Mouse (Mus musculus): ENCODE measurements around the gene Bsg. TPM values are rescaled to one million over a fixed set of nuclear protein-coding genes. Genes with fewer than 3 reads are reported as not detected.
"Not testable (repeated sequence)": the region's sequence is repeated elsewhere in the genome, so short reads cannot be mapped to it uniquely, and the experiment has no call there.

Gene Bsg
- polyA plus RNA-seq, 1 experiment: 840 TPM

DNA sequence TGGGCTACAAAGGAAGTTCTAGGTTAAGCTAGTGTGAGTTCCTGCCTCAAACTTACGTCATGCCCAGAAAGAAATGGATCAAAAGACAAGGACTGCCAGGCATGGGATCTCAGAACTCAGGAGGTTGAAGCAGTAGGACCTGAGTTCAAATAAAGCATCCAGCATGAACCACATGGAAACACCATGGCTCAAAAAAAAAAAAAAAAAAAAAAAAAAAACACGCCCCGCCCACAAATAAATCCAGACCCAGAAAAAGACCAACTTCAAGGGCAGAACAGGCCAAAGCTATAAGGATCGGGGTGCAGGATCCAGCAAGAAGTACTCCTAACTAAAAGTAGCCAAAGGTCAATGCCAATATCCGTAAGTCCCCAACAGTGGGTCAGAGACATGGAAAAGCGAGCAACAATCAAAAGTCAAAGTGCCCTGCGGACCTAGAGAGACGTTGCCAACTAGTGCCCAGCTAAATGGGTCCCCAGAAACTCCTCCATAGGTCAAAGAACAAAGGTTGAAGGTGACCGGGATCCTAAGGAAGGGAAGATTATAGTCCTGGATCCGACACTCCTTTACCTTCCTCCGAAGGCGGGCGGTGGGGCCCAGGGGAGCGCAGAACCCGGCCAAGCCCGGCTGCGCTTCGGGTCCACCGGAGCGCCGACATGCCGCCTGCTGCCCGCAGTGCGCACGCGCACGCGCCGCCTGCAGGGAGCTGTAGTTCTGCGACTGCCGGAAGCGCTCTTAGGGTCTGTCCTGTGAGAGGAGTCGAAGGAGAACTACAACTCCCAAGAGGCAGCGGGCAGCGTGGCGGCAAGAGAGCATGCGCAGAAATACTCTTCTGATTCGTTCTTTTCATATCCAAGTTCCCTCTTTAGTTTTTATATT, 41.8 kb downstream of the Bsg start, which contains the start of gene Polrmt:
Polrmt (minus strand) TSS at position 684 of the 876 bp plus-strand sequence.
- peak within 1 kb of the TSS; percentile 80 for H3K4me3 ChIP-seq (replicated peaks)
- H3K27me3 ChIP-seq (ENCODE audit: control insufficient read depth): no peaks in the 10 kb centered on the region
- peaks cover 51% of the 10 kb centered on the region for H3K4me1 ChIP-seq (ENCODE audit: control insufficient read depth)
- no peaks in the 10 kb centered on the region for H3K9me3 ChIP-seq (ENCODE audit: control insufficient read depth, low read length)
- no peak for TF ChIP-seq TAL1 (IDR thresholded peaks at IDR 0.05; ENCODE audit: low read length)
- no peak for TF ChIP-seq GATA1 (IDR thresholded peaks at IDR 0.05; ENCODE audit: low read length)
- peaks cover 32% of the 10 kb centered on the region for H3K36me3 ChIP-seq (ENCODE audit: control insufficient read depth)

DNA sequence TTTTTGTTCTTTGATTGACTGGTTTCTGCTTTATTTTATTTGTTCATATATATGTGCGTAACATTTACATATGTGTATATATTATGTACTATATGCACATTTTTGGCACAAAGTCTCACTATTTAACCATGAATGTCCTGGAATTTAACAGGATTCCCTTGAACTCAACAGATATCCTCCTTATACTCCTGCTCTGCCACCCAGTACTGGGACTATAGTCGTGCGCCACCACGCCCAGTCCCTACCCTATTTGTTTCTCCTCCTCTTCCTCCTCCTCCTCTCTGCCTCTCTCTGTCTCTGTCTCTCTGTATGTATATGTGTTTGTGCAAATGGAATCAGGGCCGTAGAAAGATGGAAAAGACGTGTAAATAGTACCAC, 42.5 kb downstream of the Bsg start:
- TF ChIP-seq TAL1 (IDR thresholded peaks at IDR 0.05; ENCODE audit: low read length): no peak
- TF ChIP-seq GATA1 (IDR thresholded peaks at IDR 0.05; ENCODE audit: low read length): no peak
- peaks cover 53% of the 10 kb centered on the region for H3K4me1 ChIP-seq (ENCODE audit: control insufficient read depth)
- peaks cover 2% of the 10 kb centered on the region for H3K27me3 ChIP-seq (ENCODE audit: control insufficient read depth)
- no peaks in the 10 kb centered on the region for H3K9me3 ChIP-seq (ENCODE audit: control insufficient read depth, low read length)
- peaks cover 26% of the 10 kb centered on the region for H3K36me3 ChIP-seq (ENCODE audit: control insufficient read depth)
- H3K4me3 ChIP-seq (replicated peaks): peak overlapping the region; percentile 80

DNA sequence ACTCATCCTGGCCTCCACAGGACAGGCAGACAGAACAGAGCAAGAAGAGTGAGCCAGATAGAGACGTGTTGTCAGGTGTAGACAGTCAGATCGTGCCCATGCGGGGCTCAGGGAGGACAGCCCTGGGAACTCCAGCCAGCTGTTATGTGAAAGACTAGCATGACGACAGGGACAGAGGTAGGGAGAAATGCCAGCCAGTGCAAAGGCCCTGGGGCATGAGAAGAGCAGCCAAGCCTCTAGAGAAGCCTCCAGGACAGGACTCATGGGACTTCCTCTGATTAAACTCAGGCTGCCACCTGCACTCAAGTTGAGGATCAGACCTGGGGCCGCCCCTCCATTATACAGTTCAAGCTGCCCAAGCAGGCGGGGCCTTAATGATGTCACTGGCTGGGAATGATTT, 44.2 kb downstream of the Bsg start:
- TF ChIP-seq TAL1 (IDR thresholded peaks at IDR 0.05; ENCODE audit: low read length) (no peak), GATA1 (IDR thresholded peaks at IDR 0.05; ENCODE audit: low read length) (no peak)

DNA sequence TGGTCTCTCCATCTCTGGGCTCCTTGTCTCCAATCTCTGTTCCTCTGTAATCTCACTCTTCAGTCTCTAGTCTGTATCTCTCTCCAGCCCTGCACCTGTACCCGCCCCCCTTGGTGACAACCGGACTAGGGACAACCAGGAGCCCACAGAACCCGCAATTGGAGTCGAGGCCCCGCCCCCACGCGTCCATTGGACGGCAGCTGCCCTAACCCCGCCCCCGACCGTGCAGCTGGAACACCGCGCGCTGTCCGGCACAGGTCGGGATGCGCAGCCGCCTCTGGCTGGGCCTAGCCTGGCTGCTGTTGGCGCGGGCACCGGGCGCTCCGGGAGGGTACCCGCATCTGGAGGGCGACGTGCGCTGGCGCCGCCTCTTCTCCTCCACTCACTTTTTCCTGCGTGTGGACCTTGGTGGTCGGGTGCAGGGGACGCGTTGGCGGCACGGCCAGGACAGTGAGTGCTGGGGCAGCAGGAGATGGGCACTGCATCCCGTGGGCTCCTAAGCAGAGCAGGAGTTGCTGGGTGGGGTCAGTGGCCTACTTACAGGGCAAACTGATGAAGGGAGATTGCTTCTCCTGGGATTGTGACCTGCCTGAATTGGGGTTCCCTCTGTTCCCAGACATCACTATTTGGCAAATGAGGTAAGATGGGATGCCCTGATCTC, 50.7 kb downstream of the Bsg start, which contains the start of gene Fgf22:
Fgf22 (plus strand) TSS at position 221 of the 661 bp plus-strand sequence.
- peaks cover 42% of the 10 kb centered on the region for H3K36me3 ChIP-seq (ENCODE audit: control insufficient read depth)
- peaks cover 18% of the 10 kb centered on the region for H3K4me1 ChIP-seq (ENCODE audit: control insufficient read depth)
- peaks cover 5% of the 10 kb centered on the region for H3K27me3 ChIP-seq (ENCODE audit: control insufficient read depth)
- H3K9me3 ChIP-seq (ENCODE audit: control insufficient read depth, low read length): no peaks in the 10 kb centered on the region
- peak within 1 kb of the TSS; percentile 41 for H3K4me3 ChIP-seq (replicated peaks)
- TF ChIP-seq TAL1 (IDR thresholded peaks at IDR 0.05; ENCODE audit: low read length) (no peak), GATA1 (IDR thresholded peaks at IDR 0.05; ENCODE audit: low read length) (no peak)

More for the DNA sequence above, 44.2 kb downstream of the Bsg start:
- Histone ChIP-seq H3K9me3 (ENCODE audit: control insufficient read depth, low read length) (no peaks in the 10 kb centered on the region), H3K4me1 (ENCODE audit: control insufficient read depth) (peaks cover 53% of the 10 kb centered on the region), H3K27me3 (ENCODE audit: control insufficient read depth) (peaks cover 2% of the 10 kb centered on the region), H3K36me3 (ENCODE audit: control insufficient read depth) (peaks cover 12% of the 10 kb centered on the region), H3K4me3 (replicated peaks) (no peak overlapping the region)

DNA sequence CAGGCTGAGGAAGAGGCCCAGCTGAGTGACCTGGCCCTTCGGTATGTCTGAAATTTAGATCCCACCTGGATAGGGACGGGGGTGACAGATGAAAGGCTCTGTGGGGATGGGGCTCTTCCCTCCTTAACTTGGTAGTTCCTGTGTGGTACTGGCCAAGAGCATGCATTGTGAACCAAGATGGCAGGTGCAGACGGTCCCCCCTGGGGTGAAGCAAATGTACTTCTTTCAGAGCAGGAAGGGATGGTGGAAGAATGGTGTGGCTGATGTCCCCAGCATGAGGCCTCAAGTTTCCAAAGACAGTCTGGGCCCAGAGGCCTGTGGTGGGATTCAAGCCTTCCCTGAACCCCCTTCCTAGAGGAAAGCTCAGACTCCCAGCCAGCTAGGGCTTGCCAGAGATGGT, 51.6 kb downstream of the Bsg start:
- no peak overlapping the region for H3K4me3 ChIP-seq (replicated peaks)
- peaks cover 5% of the 10 kb centered on the region for H3K27me3 ChIP-seq (ENCODE audit: control insufficient read depth)
- TF ChIP-seq GATA1 (IDR thresholded peaks at IDR 0.05; ENCODE audit: low read length) (no peak), TAL1 (IDR thresholded peaks at IDR 0.05; ENCODE audit: low read length) (no peak)
- H3K9me3 ChIP-seq (ENCODE audit: control insufficient read depth, low read length): no peaks in the 10 kb centered on the region
- H3K36me3 ChIP-seq (ENCODE audit: control insufficient read depth): peaks cover 50% of the 10 kb centered on the region
- peaks cover 15% of the 10 kb centered on the region for H3K4me1 ChIP-seq (ENCODE audit: control insufficient read depth)

DNA sequence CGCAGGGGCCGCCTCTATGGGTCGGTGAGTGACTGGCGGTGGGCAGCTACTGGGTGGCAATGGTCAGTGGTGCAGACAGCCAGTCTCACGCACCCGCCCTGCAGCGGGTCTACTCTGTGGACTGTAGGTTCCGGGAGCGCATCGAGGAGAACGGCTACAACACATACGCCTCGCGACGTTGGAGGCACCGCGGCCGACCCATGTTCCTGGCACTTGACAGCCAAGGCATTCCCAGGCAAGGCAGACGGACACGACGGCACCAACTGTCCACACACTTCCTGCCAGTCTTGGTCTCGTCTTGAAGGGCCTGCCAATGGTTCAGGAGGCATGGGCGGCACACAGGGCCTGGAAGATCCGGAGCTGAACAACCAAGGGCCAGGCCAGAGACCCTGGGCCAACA, 52.4 kb downstream of the Bsg start:
- peaks cover 59% of the 10 kb centered on the region for H3K36me3 ChIP-seq (ENCODE audit: control insufficient read depth)
- no peaks in the 10 kb centered on the region for H3K9me3 ChIP-seq (ENCODE audit: control insufficient read depth, low read length)

DNA sequence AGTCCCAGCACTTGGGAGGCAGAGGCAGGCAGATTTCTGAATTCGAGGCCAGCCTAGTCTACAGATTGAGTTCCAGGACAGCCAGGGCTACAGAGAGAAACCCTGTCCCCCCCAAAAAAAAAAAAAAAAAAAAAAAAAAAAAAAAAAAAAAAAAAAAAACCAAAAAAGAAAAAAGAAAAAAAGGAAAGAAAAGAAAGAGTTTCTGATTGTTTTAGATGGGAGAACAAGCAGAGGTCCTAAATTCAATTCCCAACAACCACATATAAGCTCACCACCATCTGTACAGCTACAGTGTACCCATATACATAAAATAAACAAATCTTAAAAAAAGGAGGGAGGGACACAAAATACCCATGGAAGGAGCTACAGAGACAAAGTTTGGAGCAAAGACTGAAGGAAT, 55.4 kb downstream of the Bsg start:
- peaks cover 29% of the 10 kb centered on the region for H3K4me1 ChIP-seq (ENCODE audit: control insufficient read depth)
- H3K4me3 ChIP-seq (replicated peaks); H3K9me3 ChIP-seq (ENCODE audit: control insufficient read depth, low read length); H3K27me3 ChIP-seq (ENCODE audit: control insufficient read depth): not testable (repeated sequence)
- peaks cover 87% of the 10 kb centered on the region for H3K36me3 ChIP-seq (ENCODE audit: control insufficient read depth)

More for the DNA sequence above, 52.4 kb downstream of the Bsg start:
- no peak overlapping the region for H3K4me3 ChIP-seq (replicated peaks)
- H3K27me3 ChIP-seq (ENCODE audit: control insufficient read depth): peaks cover 3% of the 10 kb centered on the region
- TF ChIP-seq GATA1 (IDR thresholded peaks at IDR 0.05; ENCODE audit: low read length): no peak
- TF ChIP-seq TAL1 (IDR thresholded peaks at IDR 0.05; ENCODE audit: low read length): no peak
- H3K4me1 ChIP-seq (ENCODE audit: control insufficient read depth): peaks cover 13% of the 10 kb centered on the region

DNA sequence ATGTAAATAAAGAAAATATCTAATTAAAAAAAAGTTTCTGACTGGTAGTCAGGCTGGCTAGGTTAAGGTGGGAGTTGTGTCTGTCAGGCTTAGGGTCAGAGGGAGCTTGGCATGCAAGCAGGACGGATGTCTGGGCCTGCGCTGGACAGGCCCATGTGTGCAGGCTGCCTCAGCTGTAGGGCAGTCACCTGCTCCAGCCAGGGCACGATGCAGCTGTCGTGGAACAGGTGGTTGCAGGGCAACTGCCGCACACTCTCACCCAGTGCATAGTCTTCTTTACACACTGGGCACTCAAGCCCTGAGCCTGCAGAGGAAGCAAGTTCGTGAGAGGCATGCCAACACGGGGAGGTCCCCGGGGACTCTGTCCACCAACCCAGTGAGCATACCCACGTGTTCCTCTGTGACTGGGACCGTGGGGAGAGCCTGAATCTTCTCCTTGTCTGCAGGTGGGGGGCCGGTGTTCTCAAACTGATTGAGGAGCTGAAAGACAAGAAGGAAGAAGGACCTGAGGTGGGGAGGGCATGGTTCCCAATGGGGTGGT, 56.4 kb downstream of the Bsg start:
- peaks cover 29% of the 10 kb centered on the region for H3K4me1 ChIP-seq (ENCODE audit: control insufficient read depth)
- H3K4me3 ChIP-seq (replicated peaks): no peak overlapping the region
- H3K36me3 ChIP-seq (ENCODE audit: control insufficient read depth): peaks cover 94% of the 10 kb centered on the region
- TF ChIP-seq TAL1 (IDR thresholded peaks at IDR 0.05; ENCODE audit: low read length): no peak
- no peak for TF ChIP-seq GATA1 (IDR thresholded peaks at IDR 0.05; ENCODE audit: low read length)
- H3K27me3 ChIP-seq (ENCODE audit: control insufficient read depth): no peaks in the 10 kb centered on the region
- no peaks in the 10 kb centered on the region for H3K9me3 ChIP-seq (ENCODE audit: control insufficient read depth, low read length)

Other genes with a start within 250 kb of the Bsg start
- not detected in 2 replicates for gene Vmn2r83, start 235.8 kb upstream of the Bsg start, polyA plus RNA-seq (2012)
- 0.05 and 0.10 TPM in 2 replicates for gene Plpp2, start 170.7 kb upstream of the Bsg start, polyA plus RNA-seq (2012)
- 1.7 TPM in 2 replicates for gene Mier2, start 149.3 kb upstream of the Bsg start, polyA plus RNA-seq (2012)
- not detected in 2 replicates for gene Theg, start 117.2 kb upstream of the Bsg start, polyA plus RNA-seq (2012)
- not detected in 2 replicates for gene C2cd4c, start 90.5 kb upstream of the Bsg start, polyA plus RNA-seq (2012)
- not detected in 2 replicates for gene Shc2, start 66.6 kb upstream of the Bsg start, polyA plus RNA-seq (2012)
- gene Odf3l2, start 58.8 kb upstream of the Bsg start, polyA plus RNA-seq (2012): not detected in 2 replicates
- 0.03 TPM in 1 of 2 replicates, not detected in the other for gene Madcam1, start 39.9 kb upstream of the Bsg start, polyA plus RNA-seq (2012)
- 15.5 and 17.8 TPM in 2 replicates for gene Tpgs1, start 35.1 kb upstream of the Bsg start, polyA plus RNA-seq (2012)
- 65.0 and 72.0 TPM in 2 replicates for gene Cdc34, start 22.3 kb upstream of the Bsg start, polyA plus RNA-seq (2012)
- 0.08 and 0.09 TPM in 2 replicates for gene Gzmm, start 15.5 kb upstream of the Bsg start, polyA plus RNA-seq (2012)
- 0.08 and 0.15 TPM in 2 replicates for gene Hcn2, start 12.1 kb downstream of the Bsg start, polyA plus RNA-seq (2012)
- gene Polrmt, start 42.1 kb downstream of the Bsg start, polyA plus RNA-seq (2012): 2.1 and 2.5 TPM in 2 replicates
- not detected in 2 replicates for gene Fgf22, start 50.6 kb downstream of the Bsg start, polyA plus RNA-seq (2012)
- gene Rnf126, start 62.5 kb downstream of the Bsg start, polyA plus RNA-seq (2012): 35.3 and 45.1 TPM in 2 replicates
- gene Fstl3, start 72.8 kb downstream of the Bsg start, polyA plus RNA-seq (2012): 0.02 and 0.04 TPM in 2 replicates
- 0.02 TPM in 1 of 2 replicates, not detected in the other for gene Prss57, start 86.5 kb downstream of the Bsg start, polyA plus RNA-seq (2012)
- gene Palm, start 89.1 kb downstream of the Bsg start, polyA plus RNA-seq (2012): 0.34 and 0.52 TPM in 2 replicates
- gene Misp, start 116.5 kb downstream of the Bsg start, polyA plus RNA-seq (2012): not detected in 2 replicates
- gene Ptbp1, start 149.9 kb downstream of the Bsg start, polyA plus RNA-seq (2012): 46.1 and 67.9 TPM in 2 replicates
- gene Prtn3, start 170.0 kb downstream of the Bsg start, polyA plus RNA-seq (2012): 3.5 TPM in 2 replicates
- 0.06 and 0.11 TPM in 2 replicates for gene Plppr3, start 170.1 kb downstream of the Bsg start, polyA plus RNA-seq (2012)
- gene Elane, start 181.8 kb downstream of the Bsg start, polyA plus RNA-seq (2012): 1.5 and 1.8 TPM in 2 replicates
- gene Cfd, start 186.4 kb downstream of the Bsg start, polyA plus RNA-seq (2012): not detected in 2 replicates
- 4.1 and 4.9 TPM in 2 replicates for gene Med16, start 204.4 kb downstream of the Bsg start, polyA plus RNA-seq (2012)
- 0.21 TPM in 1 of 2 replicates, not detected in the other for gene Gm26602, start 206.4 kb downstream of the Bsg start, polyA plus RNA-seq (2012)
- 0.01 TPM in 1 of 2 replicates, not detected in the other for gene Kiss1r, start 212.5 kb downstream of the Bsg start, polyA plus RNA-seq (2012)
- 9.9 and 13.0 TPM in 2 replicates for gene R3hdm4, start 216.7 kb downstream of the Bsg start, polyA plus RNA-seq (2012)
- gene Arid3a, start 222.6 kb downstream of the Bsg start, polyA plus RNA-seq (2012): 1.0 and 1.4 TPM in 2 replicates

Data from erythroblast, embryonic 14.5 days (primary cell).